Mouse (Mus musculus): ENCODE results near the gene Etv3.

DNA sequence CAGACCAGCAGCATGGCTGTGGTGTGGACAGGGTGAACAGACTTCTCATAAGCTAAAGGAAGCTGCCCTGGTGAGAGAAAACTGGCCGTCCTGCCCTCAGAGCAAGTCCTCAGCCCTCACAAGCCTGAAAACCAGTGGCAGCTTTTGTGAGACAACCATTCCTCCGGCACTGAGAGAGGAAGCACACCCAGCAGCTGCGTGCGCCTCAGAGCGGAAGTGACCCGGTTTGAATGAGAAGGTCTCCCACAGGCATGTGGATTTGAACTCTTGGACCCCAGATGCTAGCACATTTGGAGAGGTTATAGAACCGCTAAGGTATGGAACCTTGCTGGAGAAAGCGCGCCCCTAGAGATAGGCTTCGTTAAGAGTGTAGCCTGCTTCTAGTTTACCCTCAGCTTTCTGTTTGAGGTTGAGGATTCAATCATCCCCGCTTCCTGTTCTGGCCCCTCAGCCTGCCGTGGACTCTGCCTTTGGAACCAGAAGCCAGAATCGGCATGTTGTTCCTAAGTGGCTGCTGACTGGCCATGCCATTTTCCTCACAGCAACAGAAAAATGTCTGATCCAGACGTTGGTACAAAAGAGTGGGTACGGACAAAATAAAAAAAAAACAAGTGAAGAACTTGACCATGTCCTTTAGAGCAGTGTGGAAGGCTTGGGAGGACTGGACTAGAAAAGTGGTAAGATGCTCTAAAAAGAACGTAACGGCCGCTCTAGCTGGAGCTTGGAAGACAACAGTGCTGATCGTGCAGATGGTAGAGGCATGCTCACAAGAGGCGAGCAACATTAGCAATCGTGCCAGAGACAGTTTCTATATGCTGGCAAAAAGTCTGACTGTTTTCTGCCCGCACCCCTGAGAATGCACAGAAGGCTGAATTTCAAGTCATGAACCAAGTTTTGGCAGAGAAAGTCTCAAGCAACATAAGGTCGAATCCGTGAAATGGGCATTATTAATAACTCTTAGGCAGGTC lies 24.8 kb upstream of the Etv3 start:
- TF ChIP-seq ZNF384 (IDR thresholded peaks at IDR 0.05; ENCODE audit: low read depth, low read length) (no peak), ZC3H11A (IDR thresholded peaks at IDR 0.05; ENCODE audit: borderline replicate concordance, low read depth, low read length) (no peak), MAFK (IDR thresholded peaks at IDR 0.05; ENCODE audit: insufficient read depth, low read depth, low read length) (no peak), CHD2 (IDR thresholded peaks at IDR 0.05; ENCODE audit: low read depth, low read length) (no peak), HCFC1 (IDR thresholded peaks at IDR 0.05; ENCODE audit: borderline replicate concordance, insufficient read depth, low read length) (no peak)
